Mouse (Mus musculus) ovary, adult 18-20 months (tissue): Measurements from ENCODE around the gene Bcat1.

Experiments
- DNase-seq: peaks from one replicate; pipeline ENCODE4 v3.0.0; 2022; ENCODE audit warnings: low spot score, mixed read lengths

Bcat1 gene

DNA sequence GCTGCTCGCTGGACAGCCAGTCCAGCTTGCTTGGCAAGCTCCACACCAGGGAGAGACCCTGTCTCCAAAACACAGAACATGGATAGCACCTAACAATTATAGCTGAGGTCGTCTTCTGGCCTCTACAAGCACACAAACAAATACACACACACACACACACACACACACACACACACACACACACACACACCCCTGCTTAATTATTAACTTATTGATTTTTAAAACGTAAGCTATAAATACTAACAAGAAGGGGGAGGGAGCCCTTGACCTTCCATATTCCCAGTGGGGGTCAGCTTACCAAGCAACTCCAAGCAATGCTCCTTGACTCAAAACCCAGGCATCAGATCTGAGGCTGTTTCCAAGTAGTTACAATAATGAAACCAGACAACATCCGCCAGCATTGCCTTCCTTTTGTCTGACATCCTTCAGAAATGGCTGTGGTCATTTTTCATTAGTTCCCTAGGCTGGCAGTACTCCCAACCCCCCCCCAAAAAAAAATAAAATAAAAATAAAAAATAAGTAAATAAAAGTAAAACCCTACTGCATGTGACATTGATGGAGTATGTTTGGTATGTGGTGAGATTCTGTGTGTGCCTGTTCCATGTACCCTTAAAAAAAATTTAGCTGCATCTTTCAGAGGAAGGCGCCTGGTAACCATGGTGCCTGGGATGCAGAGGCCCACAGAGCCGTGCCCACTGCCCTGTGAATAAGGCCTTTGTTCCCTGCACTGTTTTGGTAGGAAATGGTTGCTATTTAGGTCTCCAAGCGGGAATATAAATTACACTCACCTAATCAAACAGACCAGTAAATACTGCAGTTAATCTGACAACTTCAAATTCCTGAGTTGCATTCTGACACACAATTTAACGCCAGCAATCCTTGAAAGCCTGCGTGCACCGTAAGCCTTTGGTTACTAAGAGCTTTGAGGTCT lies 131.3 kb downstream of the Bcat1 start:
- DNase-seq = no peak
